ENCODE assay signal across 8 mouse cellular contexts in the genomic region with DNA sequence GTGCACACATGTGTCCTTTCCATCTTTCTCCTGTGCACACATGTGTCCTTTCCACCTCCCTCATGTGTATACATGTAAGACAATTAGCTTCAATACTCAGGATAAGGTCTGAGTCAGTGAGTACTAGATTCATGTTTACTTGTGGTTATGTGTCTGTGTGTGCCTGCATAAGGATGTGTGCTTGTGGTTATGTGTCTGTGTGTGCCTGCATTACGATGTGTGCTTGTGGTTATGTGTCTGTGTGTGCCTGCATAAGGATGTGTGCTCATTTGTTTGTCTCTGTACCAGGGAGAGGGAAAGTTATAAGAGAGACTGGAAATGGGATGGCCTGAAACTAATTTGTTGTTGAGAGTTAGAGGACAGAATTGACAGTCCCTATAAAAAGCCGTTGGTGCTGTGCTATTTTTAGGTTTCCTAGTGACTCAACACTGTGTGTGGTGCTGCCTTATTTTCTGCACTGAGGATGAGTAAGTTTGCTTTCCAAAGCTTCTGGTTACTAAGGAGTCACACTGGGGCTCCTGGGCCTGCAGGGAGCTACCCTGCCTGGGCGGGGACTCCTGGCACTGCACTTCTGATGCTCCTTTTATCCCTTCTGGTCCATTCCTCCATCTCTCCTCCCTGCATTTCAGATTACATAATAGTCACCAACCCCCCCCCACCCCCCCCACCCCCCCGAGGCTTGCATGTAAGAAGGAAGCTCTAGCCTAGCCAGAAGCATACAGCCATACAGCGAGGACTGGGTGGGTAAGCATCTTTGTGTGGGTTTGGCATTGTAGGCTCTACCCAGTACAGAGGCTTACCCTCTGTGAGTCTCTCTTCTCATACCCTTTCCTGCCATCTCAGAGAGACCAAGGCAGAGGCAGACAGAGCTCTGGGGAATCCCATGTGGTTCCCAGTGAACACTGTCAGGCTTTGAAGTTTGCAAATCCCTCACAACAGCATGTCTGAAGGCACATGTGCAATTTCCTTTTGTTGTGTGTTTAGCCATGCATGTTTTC.
A peak's percentile ranks its signal among the peaks of the same experiment; 100 is the strongest.
DNase-seq lines count a peak whose midpoint lies in the region; ATAC-seq and TF ChIP-seq lines count a peak whose summit lies in the region.

No protein-coding gene starts in this region.

- WGBS in stomach, postnatal 0 days, result 60% methylated on average over 5 of the region's 5 CpGs

- H3K4me2 ChIP-seq in stomach, postnatal 0 days (replicated peaks; ENCODE audit: low read depth), result no peak overlapping the region

- no peaks in the 10 kb centered on the region for H3K27me3 ChIP-seq in stomach, postnatal 0 days (ENCODE audit: control insufficient read depth, insufficient read depth, low read length)

- H3K27ac ChIP-seq in stomach, postnatal 0 days (replicated peaks), result no peak overlapping the region

- no peak overlapping the region for H3K9ac ChIP-seq in stomach, postnatal 0 days (ENCODE audit: low read length)

- ATAC-seq in stomach, postnatal 0 days (ENCODE audit: low FRiP score, low TSS enrichment), result peak; percentile 72

- no peaks in the 10 kb centered on the region for H3K4me1 ChIP-seq in stomach, postnatal 0 days (replicated peaks; ENCODE audit: control insufficient read depth, insufficient read depth)

- no peak overlapping the region for H3K4me3 ChIP-seq in stomach, postnatal 0 days (ENCODE audit: low read depth, low read length)

- H3K36me3 ChIP-seq in stomach, postnatal 0 days (ENCODE audit: control insufficient read depth, insufficient read depth, low read length), result no peaks in the 10 kb centered on the region

- no peak for TF ChIP-seq CTCF in stomach, postnatal 0 days (IDR thresholded peaks at IDR 0.05; ENCODE audit: low read depth)

- no peak for TF ChIP-seq EP300 in stomach, postnatal 0 days (optimal IDR thresholded peaks at IDR 0.05)

- H3K9me3 ChIP-seq in stomach, postnatal 0 days (ENCODE audit: control insufficient read depth, low read length), result no peaks in the 10 kb centered on the region

- DNase-seq in adrenal gland, postnatal 14 days, result peak; percentile 11
- DNase-seq in adrenal gland, postnatal 10 days, result no peak
- DNase-seq in retina, postnatal 1 day, result peak; percentile 27
- DNase-seq in retina, embryonic 14.5 days (ENCODE audit: low spot score), result no peak
- peak; percentile 33 for DNase-seq in induced T-regulatory cell, adult 2 months (ENCODE audit: low read depth)
- no peak for DNase-seq in stomach, postnatal 0 days (ENCODE audit: low spot score)
- DNase-seq in ovary, adult 18-20 months (ENCODE audit: low spot score), result no peak
- DNase-seq in thymus, postnatal 0 days (ENCODE audit: low spot score), result no peak

Comparison
In these comparisons a context has a peak if more than half of its experiments do, and no peak if none do; other contexts are left out.
1. DNase-seq: peak in adrenal gland, postnatal 14 days (single experiment), retina, postnatal 1 day (single experiment) and induced T-regulatory cell, adult 2 months (single experiment); none in adrenal gland, postnatal 10 days (single experiment), retina, embryonic 14.5 days (single experiment), stomach, postnatal 0 days (single experiment), ovary, adult 18-20 months (single experiment) and thymus, postnatal 0 days (single experiment).